Mouse (Mus musculus): ENCODE results near the gene Tbrg1. TPM values are rescaled to one million over a fixed set of nuclear protein-coding genes. Genes with fewer than 3 reads are reported as not detected.

The Tbrg1 gene
- total RNA-seq, 2 experiments from 2014 or later, result 17.6 to 26.5 TPM

DNA sequence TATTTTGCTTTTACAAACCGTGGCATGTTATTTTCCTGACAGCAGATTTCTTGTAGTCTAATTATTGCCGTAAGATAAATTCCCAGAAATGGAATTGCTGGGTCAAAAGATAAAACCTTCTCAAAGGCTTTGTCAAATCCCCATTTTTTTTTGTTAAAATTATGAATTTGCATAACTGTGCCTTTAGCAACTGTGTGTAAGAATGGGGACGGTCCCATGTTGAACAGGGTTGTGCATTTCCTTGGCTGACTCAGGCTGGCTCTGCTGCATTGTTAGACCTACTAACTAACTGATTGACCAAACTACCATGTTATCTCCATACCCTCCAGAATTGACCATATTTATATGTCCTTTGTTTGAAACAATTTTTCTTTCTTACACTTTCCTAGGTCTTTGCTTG, 22.8 kb downstream of the Tbrg1 start:
- ATAC-seq (replicated peaks; ENCODE audit: low FRiP score, poor library complexity, severe bottlenecking), result no peak

DNA sequence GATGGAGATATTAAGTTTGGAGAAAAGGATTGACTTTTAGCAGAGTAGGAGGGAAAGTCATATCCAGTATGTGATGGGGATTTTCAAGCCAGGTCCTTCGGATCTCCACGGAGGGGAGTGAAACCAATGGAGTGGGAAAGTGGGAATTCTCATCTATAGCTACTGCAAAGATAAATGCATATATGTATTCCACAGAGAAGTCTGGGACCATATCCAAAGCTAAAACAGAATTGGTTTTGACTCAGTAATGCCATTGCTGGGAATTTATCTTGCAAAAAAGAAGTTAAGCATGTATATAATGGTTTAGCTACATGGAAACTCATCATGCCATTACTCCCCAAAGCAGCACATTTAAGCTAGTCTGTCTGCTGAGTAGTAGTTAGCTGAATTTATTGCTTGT, 24.8 kb downstream of the Tbrg1 start:
- ATAC-seq (replicated peaks; ENCODE audit: low FRiP score, poor library complexity, severe bottlenecking), result no peak

DNA sequence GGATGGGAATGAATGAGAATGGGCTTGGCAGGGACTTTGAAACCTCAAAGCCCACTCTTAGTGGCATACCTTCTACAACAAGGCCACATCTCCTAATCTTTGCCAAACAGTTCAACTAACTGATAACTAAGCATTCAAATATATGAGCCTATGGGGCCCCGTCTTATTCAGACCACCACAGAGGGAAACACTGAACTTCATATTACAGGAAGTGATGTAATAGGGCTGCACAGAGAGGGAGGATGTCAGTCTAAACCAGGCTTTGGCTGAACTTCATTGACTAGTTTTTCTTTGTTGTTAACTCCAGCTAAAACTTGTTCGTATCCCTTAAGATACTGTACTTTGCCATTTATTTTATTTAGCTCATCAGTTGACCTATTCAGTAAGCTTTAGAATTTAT, 27.2 kb downstream of the Tbrg1 start:
- ATAC-seq (replicated peaks; ENCODE audit: low FRiP score, poor library complexity, severe bottlenecking), result no peak

DNA sequence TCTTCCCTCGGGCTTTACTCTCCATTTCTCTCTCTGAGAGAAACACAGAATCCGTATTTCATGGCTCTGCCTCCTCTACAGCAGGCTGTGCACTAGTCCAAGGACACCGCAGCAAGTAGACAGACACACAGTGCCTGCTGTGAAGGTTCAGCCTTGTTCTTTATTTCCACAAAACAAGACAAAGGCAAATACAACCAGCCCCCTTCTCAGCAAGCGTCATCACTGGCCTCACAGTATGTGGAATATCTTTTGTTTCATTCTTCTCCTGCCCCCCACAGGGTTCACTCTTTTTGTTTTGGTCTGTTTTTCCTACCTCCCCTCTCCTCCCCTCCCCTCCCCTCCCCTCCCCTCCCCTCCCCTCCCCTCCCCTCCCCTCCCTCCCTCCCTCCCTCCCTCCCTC, 28.5 kb downstream of the Tbrg1 start:
- ATAC-seq (replicated peaks; ENCODE audit: low FRiP score, poor library complexity, severe bottlenecking), result no peak

DNA sequence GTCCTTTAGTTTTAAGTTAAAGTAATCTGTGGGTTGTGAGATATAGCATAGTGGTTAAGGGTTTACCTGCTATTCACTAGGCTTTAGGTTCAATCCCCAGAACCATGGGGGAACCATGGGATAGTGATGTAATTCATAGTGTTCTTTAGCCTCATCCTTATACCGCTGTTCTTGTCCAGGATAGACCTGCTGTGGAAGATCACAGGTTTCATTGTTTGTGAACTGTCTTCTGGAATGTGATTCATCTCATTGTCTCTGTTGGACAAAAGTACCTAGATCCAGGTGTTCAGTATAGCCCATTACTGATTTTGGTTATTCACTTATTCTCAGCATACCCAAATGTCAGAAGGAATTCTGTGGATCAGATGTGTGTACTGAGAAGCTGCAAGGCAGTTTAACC, 29.8 kb downstream of the Tbrg1 start:
- no peak for ATAC-seq (replicated peaks; ENCODE audit: low FRiP score, poor library complexity, severe bottlenecking)

DNA sequence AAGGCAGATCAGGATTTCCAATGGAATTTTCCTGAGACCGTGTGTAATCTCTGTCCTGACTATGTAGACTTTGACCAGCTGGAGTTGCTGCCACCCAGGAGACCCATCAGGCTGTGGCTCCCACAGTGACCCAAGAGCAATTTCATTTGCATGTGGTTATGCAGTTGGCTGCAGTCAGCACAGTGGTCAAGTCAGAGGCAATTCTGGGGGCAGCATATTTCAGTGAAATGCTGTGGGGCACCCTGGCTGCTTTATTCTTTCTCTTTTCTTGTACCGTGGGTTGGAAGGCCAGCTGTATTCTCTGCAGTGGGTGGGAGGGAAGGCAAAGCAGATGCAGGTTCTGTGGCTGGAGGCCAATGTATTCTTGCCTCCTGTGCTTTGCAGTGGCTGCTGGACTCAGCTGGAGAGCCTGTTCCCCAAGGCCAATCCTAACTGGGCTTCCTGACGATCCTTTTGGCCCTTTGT, 31.0 kb downstream of the Tbrg1 start:
- ATAC-seq (replicated peaks; ENCODE audit: low FRiP score, poor library complexity, severe bottlenecking), result no peak

DNA sequence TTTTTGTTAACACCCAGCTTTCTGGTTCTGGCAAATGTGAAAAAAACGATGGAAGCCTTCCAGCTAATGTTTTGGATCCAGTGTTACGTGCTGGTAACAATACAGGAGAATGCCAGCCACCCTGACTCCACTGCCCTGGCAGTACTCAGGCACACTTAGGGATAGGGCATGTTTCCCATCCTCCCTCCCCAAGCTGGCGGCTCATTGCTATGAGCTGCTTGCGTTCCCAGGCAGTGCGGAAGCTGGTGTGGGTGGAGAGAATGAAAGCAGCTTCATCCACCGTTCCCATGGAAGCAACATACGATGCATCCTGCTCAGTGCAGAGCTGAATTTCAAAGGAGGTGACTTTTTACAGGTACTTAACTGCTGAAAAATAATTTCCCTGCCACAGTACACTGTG, 31.5 kb downstream of the Tbrg1 start:
- ATAC-seq (replicated peaks; ENCODE audit: low FRiP score, poor library complexity, severe bottlenecking), result no peak

DNA sequence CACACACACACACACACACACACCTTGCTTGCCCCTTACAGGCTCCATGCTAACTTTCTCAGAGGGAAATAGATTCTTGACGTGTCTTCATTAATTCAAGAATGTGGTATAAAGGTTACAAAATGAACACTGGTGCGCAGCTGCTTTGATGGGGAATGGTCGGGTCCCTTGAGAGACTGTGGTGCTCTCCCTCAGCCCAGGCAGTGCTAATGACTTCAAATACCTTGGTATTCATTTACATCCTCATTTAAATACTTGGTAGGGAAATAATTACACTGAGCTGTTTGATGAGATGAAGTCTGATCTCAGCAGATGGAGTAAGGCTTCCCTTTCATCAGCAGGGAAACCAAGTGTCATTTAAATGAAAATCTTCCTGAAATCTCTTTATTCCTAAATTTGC, 32.0 kb downstream of the Tbrg1 start:
- no peak for ATAC-seq (replicated peaks; ENCODE audit: low FRiP score, poor library complexity, severe bottlenecking)

DNA sequence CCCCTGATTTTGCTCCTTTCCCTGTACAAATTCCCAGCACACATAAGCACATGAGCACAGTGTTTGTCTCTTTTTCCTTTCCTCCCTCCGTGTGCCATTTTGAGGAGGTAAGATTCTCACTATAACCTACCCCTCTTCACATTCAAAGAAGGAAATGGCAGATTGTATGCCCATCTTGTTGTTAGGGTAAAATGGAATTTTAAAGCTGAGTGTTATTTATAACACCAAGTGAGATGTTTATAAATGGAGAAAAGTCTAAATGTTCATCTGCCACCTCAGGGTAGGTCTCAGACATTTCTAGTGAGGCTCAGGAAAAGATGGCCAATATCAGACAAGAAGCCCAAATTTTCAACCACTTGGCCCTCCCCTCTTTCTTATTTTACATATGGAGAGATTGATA, 32.6 kb downstream of the Tbrg1 start:
- ATAC-seq (replicated peaks; ENCODE audit: low FRiP score, poor library complexity, severe bottlenecking), result no peak

DNA sequence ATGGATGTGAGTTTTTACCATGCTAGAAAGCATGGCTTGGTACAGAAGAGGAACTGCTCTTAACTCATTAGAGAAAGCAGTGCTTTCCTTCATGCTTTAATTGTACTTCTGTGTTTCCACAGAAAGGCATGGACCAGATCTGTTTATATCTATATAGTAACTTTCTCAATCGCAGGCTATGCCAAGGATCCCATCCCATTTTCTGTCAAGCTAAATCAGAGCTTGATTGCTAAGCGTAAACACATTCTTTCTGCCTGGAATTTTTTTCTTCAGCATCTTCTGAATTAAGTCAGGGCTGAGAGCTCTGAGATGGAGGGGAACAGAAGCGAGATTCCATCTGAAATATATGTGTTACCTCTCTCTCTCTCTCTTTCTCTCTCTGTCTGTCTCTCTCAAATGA, 33.1 kb downstream of the Tbrg1 start:
- no peak for ATAC-seq (replicated peaks; ENCODE audit: low FRiP score, poor library complexity, severe bottlenecking)

DNA sequence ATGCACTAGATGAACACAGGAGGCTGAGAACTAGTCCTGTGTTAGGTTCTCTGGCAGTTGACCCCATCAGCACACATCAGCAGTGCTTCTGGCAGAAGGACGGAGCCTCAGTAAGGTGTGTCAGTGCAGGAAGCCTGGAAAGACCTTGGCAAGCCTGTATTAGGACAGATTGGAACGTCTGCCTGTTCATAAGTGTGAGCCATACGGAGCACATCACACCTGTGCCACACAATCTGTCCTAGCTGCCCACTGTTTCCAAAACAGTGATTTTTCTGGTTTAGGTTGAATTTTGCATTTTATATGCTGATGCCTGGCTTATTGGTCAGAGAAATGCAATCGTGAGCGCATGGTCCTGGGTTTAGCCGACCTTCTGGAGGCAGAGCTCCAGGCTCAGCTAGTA, 35.8 kb downstream of the Tbrg1 start:
- no peak for ATAC-seq (replicated peaks; ENCODE audit: low FRiP score, poor library complexity, severe bottlenecking)

DNA sequence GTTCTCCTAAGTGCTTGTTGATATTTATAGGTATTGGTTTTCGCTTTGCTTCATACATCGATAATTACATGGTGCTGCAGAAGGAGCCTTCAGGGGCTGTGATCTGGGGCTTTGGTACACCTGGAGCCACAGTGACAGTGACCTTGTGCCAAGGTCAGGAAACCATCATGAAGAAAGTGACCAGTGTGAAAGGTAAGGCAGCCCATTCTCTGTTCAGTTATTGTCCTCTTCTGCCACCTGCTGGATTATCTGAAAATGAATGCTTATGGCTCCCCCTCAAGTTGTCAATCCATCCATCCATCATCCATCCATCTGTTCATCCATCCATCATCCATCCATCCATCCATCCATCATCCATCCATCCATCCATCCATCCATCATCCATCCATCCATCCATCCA, 40.3 kb downstream of the Tbrg1 start:
- no peak for ATAC-seq (replicated peaks; ENCODE audit: low FRiP score, poor library complexity, severe bottlenecking)

DNA sequence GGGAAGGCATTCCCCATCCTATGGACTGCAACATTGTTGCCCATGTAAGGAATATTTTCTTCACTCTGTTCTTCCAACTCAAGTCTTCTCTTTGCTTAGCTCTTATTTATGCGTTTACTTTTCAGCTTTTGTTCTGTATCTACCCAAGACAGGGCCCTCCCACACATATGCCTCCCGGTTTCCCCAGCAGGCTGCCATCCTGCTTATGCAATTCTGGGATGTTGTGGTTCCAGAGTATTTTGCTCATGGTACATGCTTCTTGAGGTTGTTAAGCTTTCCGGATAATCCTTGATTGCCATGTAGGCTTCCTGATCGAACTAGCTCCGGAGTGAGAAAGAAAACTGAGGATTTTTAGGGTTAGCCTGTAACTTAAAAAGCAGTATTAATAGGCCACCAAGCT, 41.9 kb downstream of the Tbrg1 start:
- no peak for ATAC-seq (replicated peaks; ENCODE audit: low FRiP score, poor library complexity, severe bottlenecking)

DNA sequence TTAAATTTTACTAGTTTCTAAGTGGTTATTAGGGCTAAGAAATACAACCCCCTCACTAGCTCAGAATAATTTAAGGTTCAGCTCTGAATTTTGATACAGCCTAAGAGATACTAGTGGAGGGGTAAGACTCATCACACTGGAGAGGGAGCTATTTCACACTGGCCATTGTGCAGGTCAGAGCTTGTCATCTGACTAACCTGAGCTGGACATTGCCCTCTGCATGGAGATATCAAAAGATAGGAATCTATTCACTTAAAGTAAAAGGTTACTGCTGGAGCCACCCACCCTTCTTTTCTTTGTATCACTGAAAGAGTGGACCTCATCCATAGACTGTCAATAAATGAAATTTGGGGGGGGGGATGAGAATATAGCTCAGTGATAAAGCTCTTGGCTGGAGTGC, 42.8 kb downstream of the Tbrg1 start:
- no peak for ATAC-seq (replicated peaks; ENCODE audit: low FRiP score, poor library complexity, severe bottlenecking)

DNA sequence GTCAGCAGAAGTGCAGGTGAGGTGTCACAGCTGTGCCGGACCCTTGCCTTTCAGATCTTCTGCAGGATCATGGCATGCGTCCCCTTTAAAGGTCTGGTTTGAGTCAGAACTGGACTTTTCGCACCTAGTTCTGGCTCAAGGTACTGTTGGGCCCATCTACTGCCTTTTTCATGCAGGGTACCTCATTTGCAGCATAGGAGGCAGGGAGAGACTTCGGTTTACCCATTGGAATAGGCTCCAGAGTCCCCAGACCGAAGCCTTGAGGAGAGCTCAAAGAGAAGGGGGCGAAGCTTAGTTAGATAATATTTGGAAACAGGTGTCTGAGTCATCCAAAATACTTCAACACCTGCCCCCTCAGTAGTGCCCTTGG, 43.2 kb downstream of the Tbrg1 start:
- peak; percentile 20 for ATAC-seq (replicated peaks; ENCODE audit: low FRiP score, poor library complexity, severe bottlenecking)

DNA sequence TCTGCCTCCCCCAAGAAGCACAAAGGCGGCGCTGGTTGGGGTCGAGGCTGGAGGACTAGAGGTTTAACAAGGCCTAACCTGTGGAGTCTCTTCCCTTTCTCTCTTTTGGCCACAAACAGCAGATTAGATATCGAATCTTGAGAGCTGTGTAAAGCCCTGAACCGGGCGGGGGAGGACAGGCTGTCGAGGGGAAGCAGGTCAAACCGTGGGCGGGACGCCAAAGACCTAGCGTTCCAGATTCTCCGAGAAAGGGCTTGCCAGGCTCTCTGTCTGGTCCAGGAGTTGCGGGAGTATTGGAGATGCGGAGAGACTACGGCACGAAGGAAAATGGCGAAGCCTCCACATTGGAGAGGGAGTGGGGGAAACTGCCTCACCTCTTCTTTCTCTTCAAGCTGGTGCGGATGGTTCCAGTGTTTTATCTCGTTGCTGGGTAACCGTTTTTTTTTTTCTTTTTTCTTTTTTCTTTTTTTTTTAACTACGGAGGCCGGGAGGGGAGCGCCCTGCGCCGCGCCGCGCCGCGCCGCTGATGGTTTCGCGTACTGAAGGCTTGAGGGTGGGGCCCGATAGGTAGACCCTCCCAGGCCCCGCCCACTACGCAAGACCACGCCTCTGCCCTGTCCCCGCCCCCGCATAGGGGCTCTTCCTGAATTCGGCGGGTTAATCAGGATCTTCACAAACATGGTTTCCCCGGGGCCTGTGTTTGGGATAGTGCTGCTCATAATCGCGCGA, 43.8 kb downstream of the Tbrg1 start, which contains the start of gene Spa17:
Gene Spa17 (minus strand): TSS at position 541 of the 729 bp plus-strand sequence.
- ATAC-seq (replicated peaks; ENCODE audit: low FRiP score, poor library complexity, severe bottlenecking), result peak; percentile 92

DNA sequence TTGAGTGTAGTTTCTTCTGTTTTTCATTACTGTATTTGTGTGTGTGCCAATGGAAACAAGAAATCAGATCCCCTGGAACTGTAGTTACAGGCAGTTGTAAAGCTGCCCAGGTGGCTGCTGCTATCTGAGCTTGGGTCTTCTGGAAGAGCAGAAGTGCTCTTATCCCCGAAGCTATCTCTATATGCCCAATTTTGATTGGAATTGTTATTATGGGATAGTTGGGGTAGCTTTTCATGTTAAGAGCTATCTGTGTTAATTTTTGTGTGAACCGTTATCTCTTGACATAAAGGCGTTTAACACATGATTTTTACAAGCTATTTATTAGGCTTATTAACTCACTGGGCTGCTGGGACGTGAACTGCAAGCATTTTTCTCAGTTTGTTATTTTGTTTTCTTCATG, 47.6 kb downstream of the Tbrg1 start:
- ATAC-seq (replicated peaks; ENCODE audit: low FRiP score, poor library complexity, severe bottlenecking), result no peak

DNA sequence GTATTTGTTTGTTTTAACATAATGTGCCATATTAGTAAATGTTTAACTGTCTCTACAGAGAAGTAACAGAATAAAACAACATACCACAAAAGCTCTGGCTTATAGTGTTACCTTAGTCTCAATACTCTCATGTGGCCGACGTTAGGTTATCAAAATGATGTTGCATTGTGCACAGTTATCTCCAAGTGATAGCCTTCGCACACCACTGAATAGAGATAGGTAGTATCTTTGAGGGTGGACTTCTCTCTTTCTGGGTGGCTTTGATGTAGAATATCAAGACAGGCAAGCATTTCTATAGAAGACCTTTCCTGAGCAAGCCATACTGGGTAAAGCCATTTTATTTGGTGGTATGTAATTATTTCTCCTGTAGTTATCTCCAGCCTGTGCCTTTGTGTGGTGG, 52.0 kb downstream of the Tbrg1 start:
- no peak for ATAC-seq (replicated peaks; ENCODE audit: low FRiP score, poor library complexity, severe bottlenecking)

DNA sequence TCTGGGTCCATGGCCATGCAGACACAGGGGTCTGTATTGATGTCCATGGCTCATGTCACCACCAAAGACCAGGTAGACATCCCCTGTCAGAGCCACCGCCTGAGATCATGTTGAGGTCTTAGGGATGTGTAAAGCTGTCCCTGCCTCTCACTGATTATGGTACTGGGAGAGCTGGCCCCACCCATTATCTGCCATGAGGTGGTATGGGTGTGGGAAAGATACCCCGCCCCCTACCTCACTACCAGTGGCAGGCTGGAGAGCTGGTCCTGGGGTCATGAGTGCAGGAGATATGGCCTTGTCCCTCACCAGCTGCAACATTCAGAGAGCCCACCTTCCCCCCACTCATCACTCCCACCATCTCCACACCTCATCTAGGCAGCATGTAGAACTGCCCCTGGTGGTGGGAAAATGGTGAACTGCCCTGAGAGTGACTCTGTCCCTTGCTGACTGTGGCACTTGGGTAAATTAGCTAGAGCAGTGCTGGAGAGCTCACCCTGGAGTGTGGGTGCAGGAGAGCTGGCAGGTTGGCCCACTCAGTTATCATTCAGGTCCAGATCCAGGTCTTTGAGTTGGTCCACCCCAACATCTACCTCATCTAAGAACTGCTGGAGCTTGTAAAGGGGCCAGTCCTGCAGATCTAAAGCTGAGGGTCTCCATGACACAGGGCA, 56.4 kb downstream of the Tbrg1 start:
- peak; percentile 60 for ATAC-seq (replicated peaks; ENCODE audit: low FRiP score, poor library complexity, severe bottlenecking)

Data from erythroblast, adult 5-6 weeks (primary cell).